Mouse (Mus musculus) liver, embryonic 14.5 days (tissue): ENCODE measurements at regions not wholly inside any gene's neighbourhood (a gene's known extent, or its start where the extent isn't known, plus 50 kb on each side); places are given as distances from the start of the nearest gene placed in this dataset.

Experiments used
- CTCF ChIP-seq: IDR thresholded peaks from 2 replicates; pipeline ENCODE4 v1.5.1; 2016; ENCODE audit warnings: antibody characterized with exemption, low read depth, control low read depth
- EP300 ChIP-seq: IDR thresholded peaks from 2 replicates; pipeline ENCODE4 v1.6.1; 2016; ENCODE audit warnings: antibody characterized with exemption, low read depth

GRCm38 (mm10) chr4:150746430-150746923 lies 94.5 kb upstream of the Slc45a1 start:
- no peak for TF ChIP-seq CTCF
- no peak for TF ChIP-seq EP300
